Mouse (Mus musculus) embryonic facial prominence, embryonic 11.5 days (tissue): ENCODE results near the gene Spop. TPM values are rescaled to one million over a fixed set of nuclear protein-coding genes. Genes with fewer than 3 reads are reported as not detected.

ENCODE experiments used
- ATAC-seq: fragments of 200-750 bp; cut with Nextera tagmentation; replicated peaks from 2 replicates; pipeline ENCODE4 v1.8.0; 2017; ENCODE audit warnings: low read depth; ENCODE audit not compliant: insufficient number of reproducible peaks, low FRiP score, low TSS enrichment
- DNase-seq: peaks from one replicate; pipeline ENCODE4 v3.0.0-alpha.2; 2015; ENCODE audit warnings: low spot score
- H3K27ac ChIP-seq: fragments of 300-500 bp; sonication (generic); replicated peaks from 2 replicates; pipeline ENCODE4 v1.5.1; 2014; ENCODE audit warnings: mild to moderate bottlenecking, low read depth, low read length, control low read depth
- H3K27me3 ChIP-seq: fragments of 300-500 bp; sonication (generic); 2 replicates; pipeline ENCODE4 v1.6.1; 2014; ENCODE audit warnings: mild to moderate bottlenecking, low read length, moderate library complexity, mixed read lengths; ENCODE audit not compliant: control insufficient read depth, insufficient read depth
- H3K36me3 ChIP-seq: fragments of 300-500 bp; sonication (generic); replicated peaks from 2 replicates; pipeline ENCODE4 v1.6.1; 2014; ENCODE audit warnings: low read depth, mild to moderate bottlenecking, low read length, moderate library complexity, mixed read lengths; ENCODE audit not compliant: control insufficient read depth, insufficient read depth
- H3K4me1 ChIP-seq: fragments of 300-500 bp; sonication (generic); 2 replicates; pipeline ENCODE4 v1.6.1; 2014; ENCODE audit warnings: low read length, mixed read lengths; ENCODE audit not compliant: control insufficient read depth, insufficient read depth
- H3K4me2 ChIP-seq: fragments of 300-500 bp; sonication (generic); 2 replicates; pipeline ENCODE4 v1.6.1; 2014; ENCODE audit warnings: low read depth, mild to moderate bottlenecking, control low read depth, low read length, moderate library complexity
- H3K4me3 ChIP-seq: fragments of 300-500 bp; sonication (generic); 2 replicates; pipeline ENCODE4 v1.5.1; 2014; ENCODE audit warnings: low read depth, low read length, control low read depth
- H3K9ac ChIP-seq: fragments of 300-500 bp; sonication (generic); replicated peaks from 2 replicates; pipeline ENCODE4 v1.6.1; 2014; ENCODE audit warnings: mild to moderate bottlenecking, control low read depth, low read length
- H3K9me3 ChIP-seq: fragments of 300-500 bp; sonication (generic); replicated peaks from 2 replicates; pipeline ENCODE4 v1.6.1; 2016; ENCODE audit warnings: mild to moderate bottlenecking, low read length, inconsistent platforms, mixed read lengths; ENCODE audit not compliant: control insufficient read depth
- WGBS: fragments of 180-500 bp; shearing (Covaris S2); extraction: QIAGEN DNeasy Blood & Tissue Kit; methylation state at CpG from one replicate; pipeline ENCODE4 v1.1.7; 2014; 5-methylcytosine and 5-hydroxymethylcytosine counted together
- polyA plus RNA-seq: library from polyadenylated mRNA; unstranded; fragments of >200 nt; fragmentation: Nextera tagmentation; extraction: Ambion mirVana; gene quantifications from 2 replicates; pipeline ENCODE4 v1.2.1, GENCODE M21; 2014

The Spop gene
- polyA plus RNA-seq, 1 experiment from 2014 or later, result 95.3 TPM

DNA sequence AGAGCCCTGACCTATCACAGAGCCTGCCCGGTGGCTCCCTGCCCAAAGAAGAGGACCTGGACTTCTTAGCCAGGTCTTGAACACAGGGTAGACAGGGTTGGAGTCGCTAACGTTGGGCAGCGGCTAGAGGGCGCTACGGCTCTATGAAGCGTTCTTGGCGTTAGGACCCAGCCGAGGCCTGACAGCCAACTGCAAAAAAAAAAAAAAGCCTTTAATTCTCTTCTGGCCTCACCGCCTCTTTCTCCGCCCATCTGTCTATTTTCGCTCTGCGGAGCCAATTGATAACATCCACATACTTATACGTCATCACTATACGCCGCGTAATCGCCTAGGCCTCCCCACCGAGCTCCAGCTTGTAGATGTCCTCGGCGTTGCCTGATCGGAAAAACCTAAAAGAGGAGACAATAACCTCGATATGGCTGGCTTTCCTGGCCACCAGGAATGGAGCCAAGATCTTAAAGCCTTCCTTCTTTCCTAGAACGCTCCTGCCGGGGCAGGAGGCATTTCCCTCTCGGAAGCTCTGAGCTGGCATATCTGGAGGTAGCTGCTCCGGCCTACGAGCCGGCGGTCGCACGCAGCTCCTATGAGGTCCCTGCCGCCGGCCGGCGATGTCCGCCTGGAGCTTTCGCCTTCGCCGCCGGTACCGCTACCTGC is 29.4 kb upstream of the Spop start, which contains the start of gene Slc35b1:
Slc35b1 (plus strand) TSS at position 374 of the 654 bp plus-strand sequence.
- Histone ChIP-seq H3K9me3 (no peaks in the 10 kb centered on the region), H3K4me1 (no peaks in the 10 kb centered on the region; the same call in 1 of the 2 replicates), H3K4me2 (peak within 1 kb of the TSS; percentile 42), H3K27me3 (no peaks in the 10 kb centered on the region), H3K9ac (peak within 1 kb of the TSS; percentile 93), H3K27ac (peak within 1 kb of the TSS; percentile 72), H3K36me3 (peaks cover 5% of the 10 kb centered on the region), H3K4me3 (peak within 1 kb of the TSS; percentile 86)
- ATAC-seq (peak; percentile 87), DNase-seq (peak; percentile 99)
- under 1% methylated on average over 42 of the region's 42 CpGs for WGBS

GRCm38 (mm10) chr11:95384973-95385320 is 28.9 kb upstream of the Spop start:
- no peaks in the 10 kb centered on the region; the same call in 1 of the 2 replicates for H3K4me1 ChIP-seq
- H3K27me3 ChIP-seq, result no peaks in the 10 kb centered on the region
- DNase-seq (no peak), ATAC-seq (no peak)
- H3K4me3 ChIP-seq, result peak overlapping the region; percentile 86
- H3K27ac ChIP-seq, result peak overlapping the region; percentile 72
- H3K9me3 ChIP-seq, result no peaks in the 10 kb centered on the region
- H3K9ac ChIP-seq, result peak overlapping the region; percentile 93
- peak overlapping the region; percentile 42 for H3K4me2 ChIP-seq
- peaks cover 5% of the 10 kb centered on the region for H3K36me3 ChIP-seq
- under 1% methylated on average over 14 of the region's 14 CpGs for WGBS

DNA sequence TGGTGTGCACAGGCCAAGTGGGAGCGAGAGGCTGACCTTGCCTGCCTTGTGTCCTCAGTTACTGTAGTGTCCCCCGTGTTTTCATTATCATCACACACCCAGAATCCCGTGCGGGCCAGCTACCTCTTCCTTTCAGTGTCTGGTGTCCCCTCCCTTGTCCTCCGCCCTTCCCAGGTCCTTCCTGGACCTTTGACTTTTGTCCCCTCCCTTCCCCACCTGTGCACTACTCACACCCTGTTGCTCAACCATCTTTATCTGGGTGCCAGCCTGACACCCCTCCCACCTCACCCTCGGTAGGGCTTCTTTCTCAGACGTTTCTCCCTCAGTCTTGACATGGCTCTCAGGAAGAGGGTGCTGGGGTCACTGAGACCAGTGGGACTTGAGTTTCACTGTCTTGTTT is 26.5 kb upstream of the Spop start:
- H3K36me3 ChIP-seq, result peaks cover 13% of the 10 kb centered on the region
- 91% methylated on average over 7 of the region's 7 CpGs for WGBS
- H3K4me1 ChIP-seq, result no peaks in the 10 kb centered on the region; the same call in 1 of the 2 replicates
- H3K9me3 ChIP-seq, result no peaks in the 10 kb centered on the region
- H3K27me3 ChIP-seq, result no peaks in the 10 kb centered on the region
- no peak for DNase-seq
- no peak overlapping the region for H3K4me3 ChIP-seq
- no peak overlapping the region for H3K4me2 ChIP-seq
- no peak overlapping the region for H3K9ac ChIP-seq
- ATAC-seq, result no peak
- no peak overlapping the region for H3K27ac ChIP-seq

DNA sequence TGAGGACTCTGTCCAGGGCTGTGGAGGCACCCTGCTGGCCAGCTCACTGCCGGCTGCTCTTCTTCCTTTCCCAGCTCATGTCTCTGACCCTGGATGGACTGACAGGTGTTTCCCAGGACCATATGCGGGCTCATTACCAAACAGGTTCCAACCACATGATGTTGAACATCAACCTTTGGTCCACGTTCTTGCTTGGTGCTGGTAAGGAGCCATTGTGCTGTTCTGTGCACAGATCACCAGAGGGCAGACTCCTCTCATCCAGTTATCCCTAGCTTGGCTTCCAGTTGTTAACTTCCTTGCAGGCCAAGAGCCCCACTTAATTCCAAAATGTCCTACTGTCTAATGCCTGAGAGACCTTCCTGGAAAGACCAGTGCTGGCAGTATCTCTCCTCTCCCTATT is 24.9 kb upstream of the Spop start:
- H3K9me3 ChIP-seq, result no peaks in the 10 kb centered on the region
- DNase-seq, result no peak
- H3K4me1 ChIP-seq, result no peaks in the 10 kb centered on the region; the same call in 1 of the 2 replicates
- no peak overlapping the region for H3K27ac ChIP-seq
- H3K4me3 ChIP-seq, result no peak overlapping the region
- no peak for ATAC-seq
- H3K9ac ChIP-seq, result no peak overlapping the region
- no peak overlapping the region for H3K4me2 ChIP-seq
- peaks cover 13% of the 10 kb centered on the region for H3K36me3 ChIP-seq
- no peaks in the 10 kb centered on the region for H3K27me3 ChIP-seq
- 77% methylated on average over 3 of the region's 3 CpGs for WGBS

DNA sequence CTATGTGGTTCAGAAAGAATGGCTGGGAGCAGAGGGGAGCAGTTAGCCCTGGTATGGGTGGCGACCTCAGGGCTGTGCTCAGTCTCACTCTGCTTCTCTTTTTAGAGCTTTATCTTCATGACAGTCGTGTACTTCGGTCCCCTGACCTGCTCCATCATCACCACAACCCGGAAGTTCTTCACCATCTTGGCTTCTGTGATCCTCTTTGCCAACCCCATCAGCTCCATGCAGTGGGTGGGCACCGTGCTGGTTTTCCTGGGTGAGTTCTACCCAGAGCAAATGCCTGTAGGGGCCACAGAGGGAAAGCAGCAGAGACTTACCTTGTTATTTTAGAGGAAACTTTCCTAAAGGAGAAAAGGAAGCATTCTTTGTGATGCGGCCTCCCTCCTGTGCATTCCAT is 23.5 kb upstream of the Spop start:
- Histone ChIP-seq H3K4me2 (no peak overlapping the region), H3K4me3 (no peak overlapping the region), H3K9me3 (no peaks in the 10 kb centered on the region), H3K27me3 (no peaks in the 10 kb centered on the region), H3K9ac (no peak overlapping the region), H3K36me3 (peaks cover 13% of the 10 kb centered on the region), H3K27ac (no peak overlapping the region), H3K4me1 (no peaks in the 10 kb centered on the region; the same call in 1 of the 2 replicates)
- 97% methylated on average over 6 of the region's 6 CpGs for WGBS
- ATAC-seq (no peak), DNase-seq (no peak)

GRCm38 (mm10) chr11:95391201-95391600 is 22.7 kb upstream of the Spop start:
- Histone ChIP-seq H3K9me3 (no peaks in the 10 kb centered on the region), H3K4me2 (no peak overlapping the region), H3K9ac (no peak overlapping the region), H3K4me1 (no peaks in the 10 kb centered on the region; the same call in 1 of the 2 replicates), H3K36me3 (peaks cover 13% of the 10 kb centered on the region), H3K27me3 (no peaks in the 10 kb centered on the region), H3K4me3 (no peak overlapping the region), H3K27ac (no peak overlapping the region)
- DNase-seq (no peak), ATAC-seq (no peak)
- WGBS, result 79% methylated on average over 4 of the region's 4 CpGs

DNA sequence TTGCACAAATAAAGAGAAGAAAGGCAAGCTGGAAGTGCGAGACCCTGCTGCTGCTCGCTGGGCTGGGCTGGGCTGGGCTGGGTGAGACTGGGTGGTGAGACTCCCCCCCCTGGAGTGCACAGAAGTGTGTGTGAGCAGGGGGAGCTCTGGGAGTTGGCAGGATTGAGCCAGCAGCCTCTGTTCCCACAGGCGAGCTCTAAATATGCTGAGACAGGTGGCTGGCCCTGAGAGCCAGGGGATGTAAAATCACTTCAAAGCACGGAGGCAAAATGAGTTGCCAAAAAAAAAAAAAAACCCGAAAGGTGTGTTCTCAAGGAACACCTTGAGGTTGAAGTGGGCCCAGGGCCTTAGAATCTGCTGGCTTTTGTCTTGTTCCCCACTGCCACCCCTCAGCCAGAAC is 22.1 kb upstream of the Spop start:
- 82% methylated on average over 5 of the region's 5 CpGs for whole genome bisulfite sequencing
- DNase-seq (no peak), ATAC-seq (no peak)
- H3K9me3 ChIP-seq, result no peaks in the 10 kb centered on the region
- 0 out of 2 replicates have a peak overlapping the region, but pooled peaks have one; percentile 3 for H3K27ac ChIP-seq
- no peak overlapping the region for H3K9ac ChIP-seq
- H3K4me2 ChIP-seq, result no peak overlapping the region
- H3K4me3 ChIP-seq, result no peak overlapping the region
- H3K27me3 ChIP-seq, result no peaks in the 10 kb centered on the region
- H3K4me1 ChIP-seq, result no peaks in the 10 kb centered on the region; the same call in 1 of the 2 replicates
- peaks cover 13% of the 10 kb centered on the region for H3K36me3 ChIP-seq

GRCm38 (mm10) chr11:95392223-95392667 is 21.6 kb upstream of the Spop start:
- Histone ChIP-seq H3K9me3 (no peaks in the 10 kb centered on the region), H3K4me1 (no peaks in the 10 kb centered on the region; the same call in 1 of the 2 replicates), H3K27me3 (no peaks in the 10 kb centered on the region), H3K4me3 (no peak overlapping the region), H3K4me2 (no peak overlapping the region), H3K36me3 (peaks cover 13% of the 10 kb centered on the region), H3K27ac (peak overlapping the region; percentile 3; the same call in 1 of the 2 replicates), H3K9ac (no peak overlapping the region)
- 61% methylated on average over 7 of the region's 7 CpGs for WGBS
- DNase-seq (no peak), ATAC-seq (no peak)
